Mouse (Mus musculus) MEL (cell line): ENCODE measurements at regions not wholly inside any gene's neighbourhood (a gene's known extent, or its start where the extent isn't known, plus 50 kb on each side); places are given as distances from the start of the nearest gene placed in this dataset.

Experiments used
- DNase-seq: peaks from one replicate; pipeline ENCODE4 v3.0.0; 2011; ENCODE audit warnings: low read depth, low spot score
- H3K27ac ChIP-seq: 2 replicates; pipeline ENCODE4 v1.5.1; 2012; ENCODE audit warnings: low read depth, mild to moderate bottlenecking, control low read depth, low read length, moderate library complexity; ENCODE audit not compliant: control insufficient read depth
- H3K27me3 ChIP-seq, 2 experiments: fragments of 150-350 bp in 1 of 2; sonication (generic) in 1 of 2; 2 replicates each; pipeline ENCODE4 v1.6.1; 2012; ENCODE audit warnings: low read length in 2 of 2, mild to moderate bottlenecking in 2 of 2, improper control_type of control experiment in 1 of 2, moderate library complexity in 1 of 2; ENCODE audit not compliant: insufficient read depth in 2 of 2, control insufficient read depth in 1 of 2
- H3K36me3 ChIP-seq, 2 experiments: 2 replicates each; pipeline ENCODE4 v1.6.1; 2012 to 2014; ENCODE audit warnings: low read length in 2 of 2, improper control_type of control experiment in 1 of 2, inconsistent platforms in 1 of 2, mild to moderate bottlenecking in 1 of 2; ENCODE audit not compliant: insufficient read depth in 2 of 2, control insufficient read depth in 1 of 2
- H3K4me1 ChIP-seq, 2 experiments: fragments of 150-350 bp in 1 of 2; sonication (generic) in 1 of 2; 2 replicates each; pipeline ENCODE4 v1.6.1; 2012; ENCODE audit warnings: low read length in 2 of 2, improper control_type of control experiment in 1 of 2, mild to moderate bottlenecking in 1 of 2; ENCODE audit not compliant: insufficient read depth in 2 of 2, control insufficient read depth in 1 of 2
- H3K4me3 ChIP-seq, 2 experiments: fragments of 150-350 bp in 1 of 2; sonication (generic) in 1 of 2; 2 replicates each; pipeline ENCODE4 v1.5.1; 2012; ENCODE audit warnings: low read depth in 2 of 2, low read length in 2 of 2, mild to moderate bottlenecking in 2 of 2, moderate library complexity in 2 of 2, control low read depth in 1 of 2, improper control_type of control experiment in 1 of 2; ENCODE audit not compliant: control insufficient read depth in 1 of 2, insufficient read depth in 1 of 2
- H3K79me2 ChIP-seq: 2 replicates; pipeline ENCODE4 v1.6.1; 2012; ENCODE audit warnings: mild to moderate bottlenecking, low read length, moderate library complexity; ENCODE audit not compliant: control insufficient read depth, poor library complexity, insufficient read depth
- H3K9ac ChIP-seq: 2 replicates; pipeline ENCODE4 v1.6.1; 2012; ENCODE audit warnings: low read depth, mild to moderate bottlenecking, control low read depth, low read length, moderate library complexity; ENCODE audit not compliant: control insufficient read depth, poor library complexity, severe bottlenecking
- H3K9me3 ChIP-seq: fragments of 150-350 bp; sonication (generic); replicated peaks from 2 replicates; pipeline ENCODE4 v1.6.1; 2012; ENCODE audit warnings: mild to moderate bottlenecking, low read length, improper control_type of control experiment, moderate library complexity; ENCODE audit not compliant: insufficient read depth
- E2F4 ChIP-seq: IDR thresholded peaks from 2 replicates; pipeline ENCODE4 v1.6.1; 2011; ENCODE audit warnings: low read depth, low read length, improper control_type of control experiment, borderline replicate concordance
- ETS1 ChIP-seq: IDR thresholded peaks from 2 replicates; pipeline ENCODE4 v1.6.1; 2012; ENCODE audit warnings: low read depth, mild to moderate bottlenecking, inconsistent platforms, low read length, improper control_type of control experiment, moderate library complexity
- GABPA ChIP-seq: IDR thresholded peaks from 2 replicates; pipeline ENCODE4 v1.6.1; 2012; ENCODE audit warnings: low read depth, mild to moderate bottlenecking, inconsistent platforms, low read length, improper control_type of control experiment, moderate library complexity
- GATA1 ChIP-seq: IDR thresholded peaks from 2 replicates; pipeline ENCODE4 v1.6.1; 2011; ENCODE audit warnings: low read depth, low read length, improper control_type of control experiment
- HCFC1 ChIP-seq: IDR thresholded peaks from 2 replicates; pipeline ENCODE4 v1.6.1; 2012; ENCODE audit warnings: low read depth, mild to moderate bottlenecking, inconsistent platforms, low read length, improper control_type of control experiment, moderate library complexity
- JUND ChIP-seq: IDR thresholded peaks from 2 replicates; pipeline ENCODE4 v1.6.1; 2011; ENCODE audit warnings: low read depth, mild to moderate bottlenecking, improper control_type of control experiment, low read length
- MAFK ChIP-seq: IDR thresholded peaks from 2 replicates; pipeline ENCODE4 v1.6.1; 2011; ENCODE audit warnings: low read depth, mild to moderate bottlenecking, low read length, improper control_type of control experiment, borderline replicate concordance
- MAZ ChIP-seq: IDR thresholded peaks from 2 replicates; pipeline ENCODE4 v1.6.1; 2012; ENCODE audit warnings: low read depth, mild to moderate bottlenecking, inconsistent platforms, low read length, improper control_type of control experiment
- MXI1 ChIP-seq: IDR thresholded peaks from 2 replicates; pipeline ENCODE4 v1.6.1; 2011; ENCODE audit warnings: mild to moderate bottlenecking, low read depth, low read length, improper control_type of control experiment
- MYB ChIP-seq: IDR thresholded peaks from 2 replicates; pipeline ENCODE4 v1.6.1; 2011; ENCODE audit warnings: mild to moderate bottlenecking, low read depth, low read length, improper control_type of control experiment
- MYC ChIP-seq: IDR thresholded peaks from 2 replicates; pipeline ENCODE4 v1.6.1; 2011; ENCODE audit warnings: low read depth, mild to moderate bottlenecking, low read length, improper control_type of control experiment, moderate library complexity
- POLR2A ChIP-seq, 2 experiments: IDR thresholded peaks; 2 replicates each; pipeline ENCODE4 v1.6.1; 2011 to 2012; ENCODE audit warnings: low read length in 2 of 2, mild to moderate bottlenecking in 2 of 2, control low read depth in 1 of 2, improper control_type of control experiment in 1 of 2, low read depth in 1 of 2, moderate library complexity in 1 of 2; ENCODE audit not compliant: control insufficient read depth in 1 of 2, insufficient read depth in 1 of 2, poor library complexity in 1 of 2
- RAD21 ChIP-seq: IDR thresholded peaks from 2 replicates; pipeline ENCODE4 v1.6.1; 2011; ENCODE audit warnings: mild to moderate bottlenecking, low read depth, low read length, improper control_type of control experiment
- SIN3A ChIP-seq: IDR thresholded peaks from 2 replicates; pipeline ENCODE4 v1.6.1; 2012; ENCODE audit warnings: low read length, improper control_type of control experiment, inconsistent platforms
- SMC3 ChIP-seq: IDR thresholded peaks from 2 replicates; pipeline ENCODE4 v1.6.1; 2011; ENCODE audit warnings: low read depth, low read length, improper control_type of control experiment
- TAL1 ChIP-seq: IDR thresholded peaks from 2 replicates; pipeline ENCODE4 v1.6.1; 2012; ENCODE audit warnings: mild to moderate bottlenecking, inconsistent platforms, low read length, moderate library complexity, mixed read lengths
- TCF12 ChIP-seq: IDR thresholded peaks from 2 replicates; pipeline ENCODE4 v1.6.1; 2014; ENCODE audit warnings: low read depth, mild to moderate bottlenecking, inconsistent platforms, low read length, improper control_type of control experiment, moderate library complexity
- UBTF ChIP-seq: IDR thresholded peaks from 2 replicates; pipeline ENCODE4 v1.6.1; 2012; ENCODE audit warnings: low read depth, mild to moderate bottlenecking, inconsistent platforms, low read length, improper control_type of control experiment, moderate library complexity, borderline replicate concordance; ENCODE audit not compliant: insufficient read depth
- USF1 ChIP-seq: IDR thresholded peaks from 2 replicates; pipeline ENCODE4 v1.6.1; 2014; ENCODE audit warnings: low read depth, mild to moderate bottlenecking, inconsistent platforms, low read length, improper control_type of control experiment, moderate library complexity
- USF2 ChIP-seq, 2 experiments: IDR thresholded peaks; 2 replicates each; pipeline ENCODE4 v1.6.1; 2011 to 2012; ENCODE audit warnings: improper control_type of control experiment in 2 of 2, low read length in 2 of 2, borderline replicate concordance in 1 of 2, inconsistent platforms in 1 of 2, low read depth in 1 of 2, mild to moderate bottlenecking in 1 of 2; ENCODE audit not compliant: insufficient read depth in 1 of 2
- ZMIZ1 ChIP-seq: IDR thresholded peaks from 2 replicates; pipeline ENCODE4 v1.6.1; 2012; ENCODE audit warnings: low read depth, mild to moderate bottlenecking, inconsistent platforms, low read length, improper control_type of control experiment, moderate library complexity
- ZNF384 ChIP-seq: IDR thresholded peaks from 2 replicates; pipeline ENCODE4 v1.6.1; 2012; ENCODE audit warnings: low read depth, mild to moderate bottlenecking, inconsistent platforms, low read length, improper control_type of control experiment

GRCm38 (mm10) chr4:47746498-47747190, 272.2 kb downstream of the Sec61b start:
- H3K9ac ChIP-seq = no peak overlapping the region
- DNase-seq = no peak

GRCm38 (mm10) chr4:47772230-47772920, 272.6 kb upstream of the Nr4a3 start:
- H3K9ac ChIP-seq = no peak overlapping the region
- no peak overlapping the region for H3K4me3 ChIP-seq
- no peaks in the 10 kb centered on the region for H3K36me3 ChIP-seq
- H3K9me3 ChIP-seq = no peaks in the 10 kb centered on the region
- H3K79me2 ChIP-seq = no peaks in the 10 kb centered on the region
- no peaks in the 10 kb centered on the region for H3K27me3 ChIP-seq
- H3K27ac ChIP-seq = no peak overlapping the region
- no peak for TF ChIP-seq GATA1
- TF ChIP-seq ETS1 = no peak
- TF ChIP-seq SIN3A = no peak
- DNase-seq = no peak
- no peaks in the 10 kb centered on the region for H3K4me1 ChIP-seq

More at GRCm38 (mm10) chr4:47746498-47747190, 272.2 kb downstream of the Sec61b start:
- Histone ChIP-seq H3K4me1 (no peaks in the 10 kb centered on the region), H3K27ac (no peak overlapping the region), H3K9me3 (no peaks in the 10 kb centered on the region), H3K79me2 (no peaks in the 10 kb centered on the region), H3K4me3 (no peak overlapping the region), H3K27me3 (no peaks in the 10 kb centered on the region; a peak in 1 of 4 replicates), H3K36me3 (no peaks in the 10 kb centered on the region)
- TF ChIP-seq USF1 = no peak
- no peak for TF ChIP-seq USF2 (IDR thresholded peaks at IDR 0.05; ENCODE audit: borderline replicate concordance in 1 of 2, insufficient read depth in 1 of 2, low read depth in 1 of 2, low read length in 2 of 2)
- TF ChIP-seq POLR2A (IDR thresholded peaks at IDR 0.05; ENCODE audit: control insufficient read depth in 1 of 2, insufficient read depth in 1 of 2, low read depth in 1 of 2, low read length in 2 of 2, poor library complexity in 1 of 2) = no peak
- no peak for TF ChIP-seq E2F4
- no peak for TF ChIP-seq GABPA
- no peak for TF ChIP-seq ZNF384
- TF ChIP-seq SMC3 = no peak
- no peak for TF ChIP-seq JUND
- TF ChIP-seq TCF12 = no peak
- no peak for TF ChIP-seq RAD21
- TF ChIP-seq ZMIZ1 = no peak
- TF ChIP-seq MXI1 = no peak
- no peak for TF ChIP-seq MAZ
- no peak for TF ChIP-seq MYC
- no peak for TF ChIP-seq UBTF
- TF ChIP-seq SIN3A = no peak
- no peak for TF ChIP-seq TAL1
- TF ChIP-seq HCFC1 = no peak
- TF ChIP-seq MAFK = no peak
- TF ChIP-seq MYB = no peak
